Mouse (Mus musculus) intestine, embryonic 14.5 days (tissue): ENCODE data around the gene Pih1d1. TPM values are rescaled to one million over a fixed set of nuclear protein-coding genes. Genes with fewer than 3 reads are reported as not detected.
"Not testable (repeated sequence)": the region's sequence is repeated elsewhere in the genome, so short reads cannot be mapped to it uniquely, and the experiment has no call there.

Experiments
- ATAC-seq: fragments of 200-750 bp; cut with Nextera tagmentation; replicated peaks from 2 replicates; pipeline ENCODE4 v1.8.0; 2017; ENCODE audit warnings: low read depth, moderate number of reproducible peaks, moderate TSS enrichment, moderate library complexity; ENCODE audit not compliant: low FRiP score, low TSS enrichment
- DNase-seq: peaks from one replicate; pipeline ENCODE4 v3.0.0-alpha.2; 2018; ENCODE audit warnings: low spot score
- H3K27ac ChIP-seq: fragments of 300-500 bp; sonication (generic); 2 replicates; pipeline ENCODE4 v1.5.1; 2014; ENCODE audit warnings: low read depth, mild to moderate bottlenecking, control low read depth
- H3K27me3 ChIP-seq: fragments of 300-500 bp; sonication (generic); replicated peaks from 2 replicates; pipeline ENCODE4 v1.6.1; 2014; ENCODE audit warnings: low read length, control low read depth; ENCODE audit not compliant: control insufficient read depth, insufficient read depth
- H3K36me3 ChIP-seq: fragments of 300-500 bp; sonication (generic); 2 replicates; pipeline ENCODE4 v1.6.1; 2014; ENCODE audit warnings: low read length, control low read depth; ENCODE audit not compliant: control insufficient read depth, insufficient read depth
- H3K4me1 ChIP-seq: fragments of 300-500 bp; sonication (generic); replicated peaks from 2 replicates; pipeline ENCODE4 v1.6.1; 2014; ENCODE audit warnings: low read length, control low read depth, mixed read lengths; ENCODE audit not compliant: control insufficient read depth, insufficient read depth
- H3K4me2 ChIP-seq: fragments of 300-500 bp; sonication (generic); 2 replicates; pipeline ENCODE4 v1.6.1; 2014; ENCODE audit warnings: low read length
- H3K4me3 ChIP-seq: fragments of 300-500 bp; sonication (generic); 2 replicates; pipeline ENCODE4 v1.5.1; 2014; ENCODE audit warnings: low read depth, low read length, control low read depth, mixed read lengths
- H3K9ac ChIP-seq: fragments of 300-500 bp; sonication (generic); 2 replicates; pipeline ENCODE4 v1.6.1; 2014; ENCODE audit warnings: mild to moderate bottlenecking, low read length
- H3K9me3 ChIP-seq: fragments of 300-500 bp; sonication (generic); 2 replicates; pipeline ENCODE4 v1.6.1; 2016; ENCODE audit warnings: low read length, control low read depth; ENCODE audit not compliant: control insufficient read depth
- whole genome bisulfite sequencing: fragments of 180-500 bp; shearing (Covaris S2); extraction: QIAGEN DNeasy Blood & Tissue Kit; methylation state at CpG from one replicate; pipeline ENCODE4 v1.1.7; 2014; 5-methylcytosine and 5-hydroxymethylcytosine counted together
- polyA plus RNA-seq: library from polyadenylated mRNA; unstranded; fragments of >200 nt; fragmentation: Nextera tagmentation; extraction: Ambion mirVana; gene quantifications from 2 replicates; pipeline ENCODE4 v1.2.1, GENCODE M21; 2014

Gene Pih1d1
- polyA plus RNA-seq, 1 experiment from 2014 or later, result 108 TPM

- H3K9ac ChIP-seq, H3K27ac ChIP-seq, H3K4me1 ChIP-seq, H3K4me3 ChIP-seq, ATAC-seq, H3K4me2 ChIP-seq, DNase-seq, H3K36me3 ChIP-seq: not testable (repeated sequence)
- 69% methylated on average over 1 of the region's 1 CpGs for WGBS
- Histone ChIP-seq H3K27me3 (peaks cover 72% of the 10 kb centered on the region), H3K9me3 (peaks cover 19% of the 10 kb centered on the region)
Measured at GRCm38 (mm10) chr7:45173772-45174171, 19.7 kb downstream of the Pih1d1 start.

GRCm38 (mm10) chr7:45174567-45175280 is 20.6 kb downstream of the Pih1d1 start:
- Histone ChIP-seq H3K4me2 (no peak overlapping the region), H3K9ac (no peak overlapping the region), H3K4me1 (peaks cover 5% of the 10 kb centered on the region), H3K9me3 (peaks cover 10% of the 10 kb centered on the region), H3K27ac (no peak overlapping the region), H3K36me3 (no peaks in the 10 kb centered on the region), H3K4me3 (no peak overlapping the region), H3K27me3 (peaks cover 72% of the 10 kb centered on the region)
- ATAC-seq (0 out of 2 replicates have a peak, but pooled peaks have one; percentile 24), DNase-seq (no peak)
- 4% methylated on average over 28 of the region's 29 CpGs for WGBS

- Histone ChIP-seq H3K9me3 (peaks cover 3% of the 10 kb centered on the region), H3K9ac (no peak overlapping the region), H3K27me3 (peaks cover 76% of the 10 kb centered on the region), H3K36me3 (no peaks in the 10 kb centered on the region), H3K4me3 (no peak overlapping the region), H3K4me2 (no peak overlapping the region), H3K4me1 (peaks cover 5% of the 10 kb centered on the region), H3K27ac (no peak overlapping the region)
- ATAC-seq (no peak), DNase-seq (no peak)
- WGBS, result 3% methylated on average over 13 of the region's 13 CpGs
Measured at GRCm38 (mm10) chr7:45175398-45175797, 21.3 kb downstream of the Pih1d1 start.

GRCm38 (mm10) chr7:45175929-45176328 is 21.8 kb downstream of the Pih1d1 start:
- peaks cover 5% of the 10 kb centered on the region for H3K4me1 ChIP-seq
- no peak for DNase-seq
- peak overlapping the region; percentile 31 for H3K4me2 ChIP-seq
- H3K36me3 ChIP-seq, result no peaks in the 10 kb centered on the region
- no peak overlapping the region for H3K27ac ChIP-seq
- no peak for ATAC-seq
- no peak overlapping the region for H3K9ac ChIP-seq
- no peaks in the 10 kb centered on the region; the same call in 1 of the 2 replicates for H3K9me3 ChIP-seq
- peaks cover 81% of the 10 kb centered on the region for H3K27me3 ChIP-seq
- no peak overlapping the region; the same call in 1 of the 2 replicates for H3K4me3 ChIP-seq
- 2% methylated on average over 23 of the region's 23 CpGs for WGBS

- Histone ChIP-seq H3K9me3 (no peaks in the 10 kb centered on the region; the same call in 1 of the 2 replicates), H3K4me2 (peak overlapping the region; percentile 31), H3K36me3 (no peaks in the 10 kb centered on the region), H3K4me1 (peaks cover 5% of the 10 kb centered on the region), H3K27ac (no peak overlapping the region), H3K27me3 (peaks cover 85% of the 10 kb centered on the region), H3K9ac (no peak overlapping the region), H3K4me3 (no peak overlapping the region; the same call in 1 of the 2 replicates)
- no peak for ATAC-seq
- DNase-seq, result no peak
- WGBS, result 3% methylated on average over 31 of the region's 31 CpGs
Measured at GRCm38 (mm10) chr7:45176356-45176755, 22.3 kb downstream of the Pih1d1 start.

- Histone ChIP-seq H3K4me2 (no peak overlapping the region), H3K4me1 (peaks cover 9% of the 10 kb centered on the region), H3K9me3 (no peaks in the 10 kb centered on the region), H3K27me3 (peaks cover 98% of the 10 kb centered on the region), H3K36me3 (no peaks in the 10 kb centered on the region), H3K27ac (no peak overlapping the region), H3K9ac (no peak overlapping the region), H3K4me3 (no peak overlapping the region)
- WGBS, result 24% methylated on average over 7 of the region's 7 CpGs
- ATAC-seq, result no peak
- DNase-seq, result no peak
Measured at GRCm38 (mm10) chr7:45178550-45178949, 24.4 kb downstream of the Pih1d1 start.

- Histone ChIP-seq H3K4me1 (peaks cover 9% of the 10 kb centered on the region), H3K9me3 (no peaks in the 10 kb centered on the region), H3K27ac (no peak within 1 kb of the TSS), H3K36me3 (no peaks in the 10 kb centered on the region), H3K27me3 (peaks cover 100% of the 10 kb centered on the region), H3K4me3 (no peak within 1 kb of the TSS), H3K4me2 (no peak within 1 kb of the TSS), H3K9ac (no peak within 1 kb of the TSS)
- DNase-seq (no peak), ATAC-seq (no peak)
- WGBS, result 25% methylated on average over 7 of the region's 7 CpGs
Measured at GRCm38 (mm10) chr7:45179469-45179868, 25.4 kb downstream of the Pih1d1 start, which contains the start of gene Gfy. Gfy (minus strand) TSS chr7:45179569.

- Histone ChIP-seq H3K27ac (no peak within 1 kb of the TSS), H3K4me3 (no peak within 1 kb of the TSS), H3K36me3 (no peaks in the 10 kb centered on the region), H3K27me3 (peaks cover 100% of the 10 kb centered on the region), H3K9me3 (no peaks in the 10 kb centered on the region), H3K4me2 (peak within 1 kb of the TSS; percentile 56; the same call in 1 of the 2 replicates), H3K9ac (no peak within 1 kb of the TSS), H3K4me1 (peaks cover 9% of the 10 kb centered on the region)
- 26% methylated on average over 20 of the region's 20 CpGs for WGBS
- no peak for DNase-seq
- no peak for ATAC-seq
Measured at GRCm38 (mm10) chr7:45180896-45181477, 26.9 kb downstream of the Pih1d1 start, which contains the start of gene Pth2. Pth2 (plus strand) TSS chr7:45180995.
